Mouse (Mus musculus): ENCODE measurements around the gene Ints7.

The Ints7 gene

GRCm38 (mm10) chr1:191581641-191582040 lies 6.2 kb downstream of the Ints7 start:
- no peak for ATAC-seq (ENCODE audit: insufficient number of reproducible peaks, low FRiP score, low TSS enrichment)

- no peak for ATAC-seq (ENCODE audit: insufficient number of reproducible peaks, low FRiP score, low TSS enrichment)
Measured at GRCm38 (mm10) chr1:191583836-191584235, 8.4 kb downstream of the Ints7 start.

- ATAC-seq (ENCODE audit: insufficient number of reproducible peaks, low FRiP score, low TSS enrichment): no peak
Measured at GRCm38 (mm10) chr1:191584483-191584882, 9.0 kb downstream of the Ints7 start.

GRCm38 (mm10) chr1:191585704-191586103 lies 10.3 kb downstream of the Ints7 start:
- ATAC-seq (ENCODE audit: insufficient number of reproducible peaks, low FRiP score, low TSS enrichment): no peak

- ATAC-seq (ENCODE audit: insufficient number of reproducible peaks, low FRiP score, low TSS enrichment): no peak
Measured at GRCm38 (mm10) chr1:191587062-191587461, 11.6 kb downstream of the Ints7 start.

GRCm38 (mm10) chr1:191588749-191589148 lies 13.3 kb downstream of the Ints7 start:
- no peak for ATAC-seq (ENCODE audit: insufficient number of reproducible peaks, low FRiP score, low TSS enrichment)

GRCm38 (mm10) chr1:191592016-191592720 lies 16.7 kb downstream of the Ints7 start:
- no peak for ATAC-seq (ENCODE audit: insufficient number of reproducible peaks, low FRiP score, low TSS enrichment)

- ATAC-seq (ENCODE audit: insufficient number of reproducible peaks, low FRiP score, low TSS enrichment): no peak
Measured at GRCm38 (mm10) chr1:191596076-191596475, 20.6 kb downstream of the Ints7 start.

- ATAC-seq (ENCODE audit: insufficient number of reproducible peaks, low FRiP score, low TSS enrichment): no peak
Measured at GRCm38 (mm10) chr1:191599210-191599609, 23.8 kb downstream of the Ints7 start.

- no peak for ATAC-seq (ENCODE audit: insufficient number of reproducible peaks, low FRiP score, low TSS enrichment)
Measured at GRCm38 (mm10) chr1:191604690-191605089, 29.3 kb downstream of the Ints7 start.

GRCm38 (mm10) chr1:191609051-191609450 lies 33.6 kb downstream of the Ints7 start:
- no peak for ATAC-seq (ENCODE audit: insufficient number of reproducible peaks, low FRiP score, low TSS enrichment)

GRCm38 (mm10) chr1:191609578-191609977 lies 34.1 kb downstream of the Ints7 start:
- no peak for ATAC-seq (ENCODE audit: insufficient number of reproducible peaks, low FRiP score, low TSS enrichment)

- no peak for ATAC-seq (ENCODE audit: insufficient number of reproducible peaks, low FRiP score, low TSS enrichment)
Measured at GRCm38 (mm10) chr1:191610357-191610756, 34.9 kb downstream of the Ints7 start.

- no peak for ATAC-seq (ENCODE audit: insufficient number of reproducible peaks, low FRiP score, low TSS enrichment)
Measured at GRCm38 (mm10) chr1:191611686-191612085, 36.2 kb downstream of the Ints7 start.

GRCm38 (mm10) chr1:191612877-191613276 lies 37.4 kb downstream of the Ints7 start:
- no peak for ATAC-seq (ENCODE audit: insufficient number of reproducible peaks, low FRiP score, low TSS enrichment)

- no peak for ATAC-seq (ENCODE audit: insufficient number of reproducible peaks, low FRiP score, low TSS enrichment)
Measured at GRCm38 (mm10) chr1:191616245-191616644, 40.8 kb downstream of the Ints7 start.

- ATAC-seq (ENCODE audit: insufficient number of reproducible peaks, low FRiP score, low TSS enrichment): no peak
Measured at GRCm38 (mm10) chr1:191617589-191617988, 42.2 kb downstream of the Ints7 start.

- ATAC-seq (ENCODE audit: insufficient number of reproducible peaks, low FRiP score, low TSS enrichment): no peak
Measured at GRCm38 (mm10) chr1:191618067-191618766, 42.8 kb downstream of the Ints7 start.

- no peak for ATAC-seq (ENCODE audit: insufficient number of reproducible peaks, low FRiP score, low TSS enrichment)
Measured at GRCm38 (mm10) chr1:191621096-191621495, 45.7 kb downstream of the Ints7 start.

GRCm38 (mm10) chr1:191622801-191623200 lies 47.4 kb downstream of the Ints7 start:
- ATAC-seq (ENCODE audit: insufficient number of reproducible peaks, low FRiP score, low TSS enrichment): no peak

GRCm38 (mm10) chr1:191624492-191624891 lies 49.1 kb downstream of the Ints7 start:
- no peak for ATAC-seq (ENCODE audit: insufficient number of reproducible peaks, low FRiP score, low TSS enrichment)

- no peak for ATAC-seq (ENCODE audit: insufficient number of reproducible peaks, low FRiP score, low TSS enrichment)
Measured at GRCm38 (mm10) chr1:191625026-191625425, 49.6 kb downstream of the Ints7 start.
